ENCODE assay signal across 9 mouse cellular contexts in the genomic region with DNA sequence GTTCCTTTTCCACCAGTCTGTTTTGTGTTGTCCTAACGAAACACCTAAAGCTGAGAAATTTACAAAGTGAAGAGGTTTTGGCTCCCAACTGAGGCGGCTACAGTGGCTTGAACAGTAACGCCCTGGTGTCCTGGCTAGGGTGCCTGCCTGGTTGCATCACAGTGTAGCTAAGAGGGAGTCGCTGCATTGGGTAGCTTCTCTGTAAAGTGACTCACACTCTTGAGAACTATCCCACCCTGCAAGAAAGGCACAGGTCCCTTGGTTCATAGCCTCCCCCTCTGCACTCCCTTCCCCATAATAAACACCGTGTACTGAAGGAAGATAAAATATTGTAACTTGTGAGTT. TPM values are rescaled to one million over a fixed set of nuclear protein-coding genes. Genes with fewer than 3 reads are reported as not detected.
DNase-seq lines count a peak whose midpoint lies in the region; ATAC-seq lines count a peak whose summit lies in the region.
"Had no signal": no experiment of that assay in that cellular context is flagged by ENCODE, and none has a peak within 500 bp of the region (broad histone marks: within the 10 kb centered on the region; RNA-seq: fewer than 3 reads in every experiment).

No protein-coding gene starts in this region.

- H3K9me3 ChIP-seq in hindbrain, embryonic 10.5 days = no peaks in the 10 kb centered on the region
- no peaks in the 10 kb centered on the region for H3K9me3 ChIP-seq in hindbrain, embryonic 11.5 days (ENCODE audit: control insufficient read depth, low read length)
- no peaks in the 10 kb centered on the region for H3K9me3 ChIP-seq in lung, embryonic 15.5 days

- no peak for DNase-seq in hindbrain, embryonic 10.5 days (ENCODE audit: low spot score)
- no peak for DNase-seq in hindbrain, embryonic 11.5 days (ENCODE audit: low spot score)
- DNase-seq in MEL-GATA-1-ER (ENCODE audit: extremely low read depth, low read depth) = peak; percentile 39
- DNase-seq in left cerebral cortex, postnatal 25 days (ENCODE audit: low spot score in 2 of 2) = no peak
- no peak for DNase-seq in cerebellum, adult 9-11 months
- no peak for DNase-seq in thymus, postnatal 36 days

- WGBS in hindbrain, embryonic 10.5 days = 83% methylated on average over 5 of the region's 5 CpGs
- WGBS in hindbrain, embryonic 11.5 days = 85% methylated on average over 5 of the region's 5 CpGs
- WGBS in lung, embryonic 15.5 days = 67% methylated on average over 5 of the region's 5 CpGs

- intact Hi-C loops in left cerebral cortex, postnatal 25 days (cut with DNase I) = no loop called here

- H3K27ac ChIP-seq in hindbrain, embryonic 10.5 days = peak overlapping the region; percentile 96; the same call in 1 of the 2 replicates
- H3K27ac ChIP-seq in hindbrain, embryonic 11.5 days (ENCODE audit: low read depth, low read length) = no peak overlapping the region
- H3K27ac ChIP-seq in lung, embryonic 15.5 days = peak overlapping the region; percentile 81

- no peak overlapping the region for H3K9ac ChIP-seq in hindbrain, embryonic 11.5 days (ENCODE audit: low read depth, low read length)
- H3K9ac ChIP-seq in lung, embryonic 15.5 days = no peak overlapping the region

- H3K4me1 ChIP-seq in hindbrain, embryonic 10.5 days (replicated peaks) = peaks cover 72% of the 10 kb centered on the region
- H3K4me1 ChIP-seq in hindbrain, embryonic 11.5 days (replicated peaks; ENCODE audit: control insufficient read depth, insufficient read depth, low read length) = peaks cover 17% of the 10 kb centered on the region
- H3K4me1 ChIP-seq in lung, embryonic 15.5 days = peaks cover 29% of the 10 kb centered on the region

- H3K27me3 ChIP-seq in hindbrain, embryonic 10.5 days (ENCODE audit: insufficient read depth, poor library complexity, severe bottlenecking) = no peaks in the 10 kb centered on the region
- H3K27me3 ChIP-seq in hindbrain, embryonic 11.5 days (ENCODE audit: control insufficient read depth, insufficient read depth, low read length) = 0 out of 2 replicates have a peak, but pooled peaks cover 2% of the 10 kb centered on the region
- no peaks in the 10 kb centered on the region for H3K27me3 ChIP-seq in lung, embryonic 15.5 days

- ATAC-seq in hindbrain, embryonic 11.5 days (ENCODE audit: low FRiP score) = no peak
- peak; percentile 67 for ATAC-seq in granulocyte monocyte progenitor cell, adult 5-6 weeks (replicated peaks; ENCODE audit: poor library complexity, severe bottlenecking)
- no peak for ATAC-seq in lung, embryonic 15.5 days (ENCODE audit: borderline replicate concordance, extremely low read depth, low FRiP score, low TSS enrichment)

- no peak overlapping the region for H3K4me3 ChIP-seq in hindbrain, embryonic 10.5 days
- no peak overlapping the region for H3K4me3 ChIP-seq in hindbrain, embryonic 11.5 days (ENCODE audit: low read depth, low read length)
- H3K4me3 ChIP-seq in lung, embryonic 15.5 days = no peak overlapping the region

- H3K4me2 ChIP-seq in hindbrain, embryonic 11.5 days (replicated peaks; ENCODE audit: low read depth, low read length) = no peak overlapping the region
- H3K4me2 ChIP-seq in lung, embryonic 15.5 days = no peak overlapping the region

- no peaks in the 10 kb centered on the region for H3K36me3 ChIP-seq in hindbrain, embryonic 10.5 days
- no peaks in the 10 kb centered on the region for H3K36me3 ChIP-seq in hindbrain, embryonic 11.5 days (ENCODE audit: control insufficient read depth, insufficient read depth, low read length)
- H3K36me3 ChIP-seq in lung, embryonic 15.5 days = no peaks in the 10 kb centered on the region

RNA-seq across cellular contexts. Expression of a gene that starts 58.3 kb away (rescaled TPM):
- polyA plus RNA-seq in hindbrain, embryonic 10.5 days (2016; fragmentation: Nextera tagmentation; extraction: Ambion mirVana) = 0.09 and 0.19 TPM in 2 replicates
- polyA plus RNA-seq in hindbrain, embryonic 11.5 days (2014; fragmentation: Nextera tagmentation; extraction: Ambion mirVana) = 0.11 and 0.13 TPM in 2 replicates
- not detected in 2 replicates for total RNA-seq in granulocyte monocyte progenitor cell, adult 5-6 weeks (2014; fragmentation: Nextera tagmentation)
- total RNA-seq in granulocyte monocyte progenitor cell, adult 5-6 weeks (2017) = not detected in 2 replicates
- 0.06 TPM in 1 of 2 replicates, not detected in the other for polyA plus RNA-seq in lung, embryonic 15.5 days (2015; fragmentation: Nextera tagmentation; extraction: Ambion mirVana)
- 1 to 10 TPM; 1.5 to 1.6 TPM for total RNA-seq in left cerebral cortex, postnatal 25 days (2021)
- polyA plus RNA-seq: small intestine, adult 2 months had no signal
